Mouse (Mus musculus): ENCODE measurements around the gene Sohlh2. TPM values are rescaled to one million over a fixed set of nuclear protein-coding genes. Genes with fewer than 3 reads are reported as not detected.

Gene Sohlh2
- 0.09 TPM in 1 of 2 replicates, not detected in the other for polyA plus RNA-seq (2015; fragmentation: Nextera tagmentation; extraction: Ambion mirVana)

- Histone ChIP-seq H3K9me3 (replicated peaks) (no peaks in the 10 kb centered on the region), H3K36me3 (no peaks in the 10 kb centered on the region), H3K4me1 (replicated peaks) (no peaks in the 10 kb centered on the region), H3K27me3 (no peaks in the 10 kb centered on the region), H3K27ac (no peak within 1 kb of the TSS), H3K4me3 (no peak within 1 kb of the TSS), H3K4me2 (no peak within 1 kb of the TSS), H3K9ac (no peak within 1 kb of the TSS)
- ATAC-seq (replicated peaks; ENCODE audit: insufficient number of reproducible peaks, insufficient read depth, low FRiP score, low read depth) = no peak
- 91% methylated on average over 22 of the region's 22 CpGs for WGBS
These were observed at the start of gene Sohlh2 for GRCm38 (mm10) chr3:55181766-55182165. Sohlh2 (plus strand) TSS chr3:55182028.

- Histone ChIP-seq H3K27me3 (no peaks in the 10 kb centered on the region), H3K27ac (no peak within 1 kb of the TSS), H3K4me3 (no peak within 1 kb of the TSS), H3K36me3 (peaks cover 30% of the 10 kb centered on the region), H3K4me1 (replicated peaks) (no peaks in the 10 kb centered on the region), H3K4me2 (no peak within 1 kb of the TSS), H3K9me3 (replicated peaks) (no peaks in the 10 kb centered on the region), H3K9ac (no peak within 1 kb of the TSS)
- no peak for ATAC-seq (replicated peaks; ENCODE audit: insufficient number of reproducible peaks, insufficient read depth, low FRiP score, low read depth)
These were observed 44.8 kb upstream of the Sohlh2 start, which contains the start of gene Ccdc169 for GRCm38 (mm10) chr3:55137039-55137438. Ccdc169 (plus strand) TSS chr3:55137339.

DNA sequence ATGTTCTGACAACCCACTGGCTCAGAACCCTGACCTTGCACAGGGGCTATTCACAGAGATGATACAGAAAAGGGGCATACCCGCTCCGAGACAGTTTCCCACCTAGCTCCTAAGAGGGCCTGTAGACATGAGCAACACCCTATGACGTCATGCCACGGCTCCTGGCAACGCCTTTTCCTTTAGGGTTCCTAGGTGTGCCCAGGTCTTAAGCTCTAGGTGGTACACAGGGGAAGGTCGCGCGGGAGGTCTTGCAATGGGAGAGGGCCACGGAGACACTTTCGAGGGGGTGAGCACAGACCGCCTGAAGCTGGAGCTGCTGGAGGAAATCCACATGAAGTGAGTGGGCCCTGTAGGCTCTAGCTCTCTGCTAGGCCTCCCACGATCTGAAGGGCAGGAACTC is 42.0 kb upstream of the Sohlh2 start:
- Histone ChIP-seq H3K9me3 (replicated peaks) (no peaks in the 10 kb centered on the region), H3K9ac (no peak overlapping the region), H3K4me1 (replicated peaks) (no peaks in the 10 kb centered on the region), H3K4me3 (no peak overlapping the region), H3K36me3 (peaks cover 17% of the 10 kb centered on the region), H3K27ac (no peak overlapping the region), H3K27me3 (no peaks in the 10 kb centered on the region), H3K4me2 (no peak overlapping the region)
- 90% methylated on average over 12 of the region's 12 CpGs for WGBS
- no peak for ATAC-seq (replicated peaks; ENCODE audit: insufficient number of reproducible peaks, insufficient read depth, low FRiP score, low read depth)

DNA sequence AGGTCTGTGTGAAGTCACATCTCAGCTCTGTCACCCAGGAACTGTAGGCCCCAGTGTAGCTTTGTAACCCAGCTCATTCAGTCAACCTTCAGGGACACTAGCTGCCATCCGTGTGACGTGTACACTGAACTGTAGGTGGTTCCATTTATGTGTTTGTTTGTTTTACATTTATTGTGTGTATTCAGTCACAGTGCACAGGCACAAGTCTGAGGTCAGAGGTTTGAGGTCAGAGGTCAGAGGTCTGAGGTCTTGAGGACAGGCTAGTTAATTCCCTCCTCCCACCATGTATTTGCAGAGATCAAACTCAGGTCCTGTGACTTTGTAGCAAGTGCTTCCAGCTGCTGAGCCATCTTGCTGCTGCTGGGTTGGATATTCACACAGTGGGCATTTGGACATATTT is 40.4 kb upstream of the Sohlh2 start:
- Histone ChIP-seq H3K4me2 (no peak overlapping the region), H3K36me3 (peaks cover 5% of the 10 kb centered on the region), H3K27ac (no peak overlapping the region), H3K4me3 (no peak overlapping the region), H3K27me3 (no peaks in the 10 kb centered on the region), H3K9ac (no peak overlapping the region), H3K9me3 (replicated peaks) (no peaks in the 10 kb centered on the region), H3K4me1 (replicated peaks) (no peaks in the 10 kb centered on the region)
- ATAC-seq (replicated peaks; ENCODE audit: insufficient number of reproducible peaks, insufficient read depth, low FRiP score, low read depth) = no peak
- WGBS = 88% methylated on average over 2 of the region's 2 CpGs

DNA sequence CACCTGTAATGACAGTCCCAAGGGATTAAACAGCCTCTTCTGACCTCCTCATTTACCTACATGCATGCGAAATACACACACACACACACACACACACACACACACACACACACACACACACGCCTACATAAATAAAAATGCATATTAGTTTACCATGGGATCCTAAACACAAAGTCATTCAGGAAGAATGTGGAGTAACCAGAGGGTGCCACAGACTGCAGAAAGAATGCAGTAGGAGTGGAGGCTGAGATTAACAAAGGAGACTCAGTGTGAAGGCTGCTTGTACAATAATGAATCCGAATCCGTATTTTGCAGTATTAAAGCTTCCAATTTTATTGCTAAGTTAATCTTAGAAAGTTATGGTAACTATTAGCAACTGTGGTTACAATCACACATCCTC is 36.9 kb upstream of the Sohlh2 start:
- H3K36me3 ChIP-seq = no peaks in the 10 kb centered on the region
- no peak overlapping the region for H3K9ac ChIP-seq
- ATAC-seq (replicated peaks; ENCODE audit: insufficient number of reproducible peaks, insufficient read depth, low FRiP score, low read depth) = no peak
- 76% methylated on average over 4 of the region's 4 CpGs for WGBS
- no peaks in the 10 kb centered on the region for H3K4me1 ChIP-seq (replicated peaks)
- no peak overlapping the region for H3K4me2 ChIP-seq
- H3K4me3 ChIP-seq = no peak overlapping the region
- no peaks in the 10 kb centered on the region for H3K27me3 ChIP-seq
- no peaks in the 10 kb centered on the region for H3K9me3 ChIP-seq (replicated peaks)
- no peak overlapping the region for H3K27ac ChIP-seq

- WGBS = 72% methylated on average over 6 of the region's 6 CpGs
- H3K27me3 ChIP-seq = no peaks in the 10 kb centered on the region
- no peaks in the 10 kb centered on the region for H3K9me3 ChIP-seq (replicated peaks)
- H3K4me1 ChIP-seq (replicated peaks) = no peaks in the 10 kb centered on the region
- no peaks in the 10 kb centered on the region for H3K36me3 ChIP-seq
- no peak overlapping the region for H3K4me3 ChIP-seq
- no peak overlapping the region for H3K4me2 ChIP-seq
- no peak overlapping the region for H3K9ac ChIP-seq
- H3K27ac ChIP-seq = no peak overlapping the region
- ATAC-seq (replicated peaks; ENCODE audit: insufficient number of reproducible peaks, insufficient read depth, low FRiP score, low read depth) = no peak
These were observed 35.4 kb upstream of the Sohlh2 start for GRCm38 (mm10) chr3:55146441-55146840.

DNA sequence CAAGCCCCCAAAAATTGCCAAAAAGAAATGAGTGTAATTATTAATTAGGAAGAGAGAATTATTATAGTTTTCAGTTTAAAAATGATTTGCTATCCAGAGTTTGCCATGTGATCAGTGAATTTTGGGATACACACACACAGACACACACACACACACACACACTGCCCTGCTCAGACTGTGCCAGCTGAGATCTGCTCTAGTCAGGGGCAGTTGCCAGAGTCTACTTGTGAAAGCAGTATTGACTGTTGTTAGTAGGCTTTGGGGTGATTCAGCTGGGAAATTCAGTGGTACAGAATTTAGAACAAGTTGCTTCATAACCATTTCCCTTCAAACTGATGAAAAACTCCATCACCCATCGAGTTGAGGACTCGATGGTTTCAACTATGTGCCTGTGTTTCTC is 34.7 kb upstream of the Sohlh2 start:
- H3K9me3 ChIP-seq (replicated peaks) = no peaks in the 10 kb centered on the region
- ATAC-seq (replicated peaks; ENCODE audit: insufficient number of reproducible peaks, insufficient read depth, low FRiP score, low read depth) = no peak
- H3K9ac ChIP-seq = no peak overlapping the region
- no peaks in the 10 kb centered on the region for H3K4me1 ChIP-seq (replicated peaks)
- 81% methylated on average over 2 of the region's 2 CpGs for WGBS
- no peak overlapping the region for H3K4me2 ChIP-seq
- no peak overlapping the region for H3K27ac ChIP-seq
- no peak overlapping the region for H3K4me3 ChIP-seq
- no peaks in the 10 kb centered on the region for H3K27me3 ChIP-seq
- H3K36me3 ChIP-seq = no peaks in the 10 kb centered on the region

- H3K27me3 ChIP-seq = no peaks in the 10 kb centered on the region
- no peaks in the 10 kb centered on the region for H3K36me3 ChIP-seq
- H3K4me3 ChIP-seq = no peak overlapping the region
- no peak overlapping the region for H3K27ac ChIP-seq
- no peak overlapping the region for H3K4me2 ChIP-seq
- no peak overlapping the region for H3K9ac ChIP-seq
- no peaks in the 10 kb centered on the region for H3K9me3 ChIP-seq (replicated peaks)
- no peak for ATAC-seq (replicated peaks; ENCODE audit: insufficient number of reproducible peaks, insufficient read depth, low FRiP score, low read depth)
- no peaks in the 10 kb centered on the region for H3K4me1 ChIP-seq (replicated peaks)
- WGBS = 51% methylated on average over 3 of the region's 3 CpGs
These were observed 33.7 kb upstream of the Sohlh2 start for GRCm38 (mm10) chr3:55148091-55148490.

DNA sequence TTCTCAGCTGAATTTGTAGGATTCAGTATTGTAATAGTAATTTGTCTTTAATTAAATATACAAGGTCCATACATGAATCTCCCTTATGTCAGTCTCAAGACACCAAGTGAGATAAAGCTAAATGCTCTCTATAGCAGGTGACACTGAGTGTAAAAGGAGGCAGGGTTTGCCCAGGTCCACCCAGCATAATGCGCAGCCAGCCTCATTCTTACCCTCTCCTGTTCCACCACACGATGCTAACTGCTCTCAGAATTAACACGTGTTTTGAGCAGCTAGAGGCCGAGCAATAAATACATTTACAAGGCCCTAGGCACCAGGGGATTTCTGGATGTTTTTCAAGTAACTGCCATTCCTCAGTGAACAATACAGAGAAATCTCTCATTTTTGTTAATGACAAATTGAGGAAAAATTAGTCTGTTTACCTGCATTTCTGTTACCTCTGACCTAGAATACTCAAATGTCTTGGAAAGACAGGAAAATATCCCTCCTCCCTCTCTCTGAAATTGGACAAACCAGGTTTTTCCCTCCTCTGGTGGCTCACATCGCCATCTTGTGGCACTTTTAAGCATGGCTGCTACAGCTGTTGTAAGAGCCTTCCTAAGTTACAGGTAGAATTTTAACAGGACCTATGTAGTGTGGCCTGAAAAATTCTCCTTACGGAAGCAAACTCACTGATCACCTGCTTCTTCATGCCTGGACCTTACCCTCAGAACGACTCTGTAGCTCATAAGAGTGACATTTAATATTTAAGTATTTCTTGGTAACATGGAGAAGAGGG is 30.0 kb upstream of the Sohlh2 start:
- no peak for ATAC-seq (replicated peaks; ENCODE audit: insufficient number of reproducible peaks, insufficient read depth, low FRiP score, low read depth)
- no peaks in the 10 kb centered on the region for H3K4me1 ChIP-seq (replicated peaks)

GRCm38 (mm10) chr3:55152673-55153334 is 29.0 kb upstream of the Sohlh2 start:
- Histone ChIP-seq H3K27ac (no peak overlapping the region), H3K27me3 (no peaks in the 10 kb centered on the region), H3K9me3 (replicated peaks) (no peaks in the 10 kb centered on the region), H3K9ac (no peak overlapping the region), H3K36me3 (no peaks in the 10 kb centered on the region), H3K4me3 (no peak overlapping the region), H3K4me2 (no peak overlapping the region), H3K4me1 (replicated peaks) (no peaks in the 10 kb centered on the region)
- ATAC-seq (replicated peaks; ENCODE audit: insufficient number of reproducible peaks, insufficient read depth, low FRiP score, low read depth) = no peak
- 61% methylated on average over 6 of the region's 6 CpGs for WGBS

More for the DNA sequence above, 30.0 kb upstream of the Sohlh2 start:
- H3K9ac ChIP-seq = no peak overlapping the region
- no peaks in the 10 kb centered on the region for H3K27me3 ChIP-seq
- H3K27ac ChIP-seq = no peak overlapping the region
- H3K4me2 ChIP-seq = no peak overlapping the region
- H3K4me3 ChIP-seq = no peak overlapping the region
- WGBS = 44% methylated on average over 7 of the region's 7 CpGs
- H3K36me3 ChIP-seq = no peaks in the 10 kb centered on the region
- no peaks in the 10 kb centered on the region for H3K9me3 ChIP-seq (replicated peaks)

GRCm38 (mm10) chr3:55154163-55154562 is 27.7 kb upstream of the Sohlh2 start:
- H3K4me3 ChIP-seq = no peak overlapping the region
- H3K9ac ChIP-seq = no peak overlapping the region
- H3K9me3 ChIP-seq (replicated peaks) = no peaks in the 10 kb centered on the region
- no peaks in the 10 kb centered on the region for H3K4me1 ChIP-seq (replicated peaks)
- H3K27ac ChIP-seq = no peak overlapping the region
- H3K4me2 ChIP-seq = no peak overlapping the region
- no peaks in the 10 kb centered on the region for H3K27me3 ChIP-seq
- no peaks in the 10 kb centered on the region for H3K36me3 ChIP-seq
- ATAC-seq (replicated peaks; ENCODE audit: insufficient number of reproducible peaks, insufficient read depth, low FRiP score, low read depth) = no peak
- 83% methylated on average over 7 of the region's 7 CpGs for WGBS

DNA sequence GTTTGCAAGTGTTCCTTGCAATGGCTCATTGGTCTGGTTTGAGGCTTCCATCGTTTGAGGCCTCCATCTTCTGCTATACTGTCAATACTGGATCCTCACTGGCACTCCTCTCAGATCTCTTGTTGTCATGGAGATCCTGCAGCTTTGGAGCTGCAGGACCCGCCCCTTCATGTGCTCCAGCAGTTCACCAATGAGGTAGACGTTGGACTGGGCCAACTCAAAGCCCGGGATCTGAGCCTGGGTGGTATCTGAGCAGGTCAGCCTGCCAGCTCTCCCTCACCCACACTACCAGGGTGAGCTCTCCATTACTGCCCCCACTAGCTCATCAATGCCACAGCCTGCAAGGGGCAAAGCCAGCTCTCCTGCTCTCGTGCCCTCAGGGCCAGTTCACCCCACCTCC is 24.4 kb upstream of the Sohlh2 start:
- ATAC-seq (replicated peaks; ENCODE audit: insufficient number of reproducible peaks, insufficient read depth, low FRiP score, low read depth) = no peak; the same call in 1 of the 2 replicates
- WGBS = 64% methylated on average over 5 of the region's 5 CpGs

More for the DNA sequence above, 24.4 kb upstream of the Sohlh2 start:
- Histone ChIP-seq H3K36me3 (no peaks in the 10 kb centered on the region), H3K27me3 (no peaks in the 10 kb centered on the region), H3K9me3 (replicated peaks) (no peaks in the 10 kb centered on the region), H3K4me1 (replicated peaks) (no peaks in the 10 kb centered on the region), H3K4me3 (no peak overlapping the region), H3K9ac (no peak overlapping the region), H3K4me2 (no peak overlapping the region), H3K27ac (no peak overlapping the region)
